Mouse (Mus musculus) midbrain, embryonic 14.5 days (tissue): ENCODE measurements at regions not wholly inside any gene's neighbourhood (a gene's known extent, or its start where the extent isn't known, plus 50 kb on each side); places are given as distances from the start of the nearest gene placed in this dataset.

ENCODE experiments used
- ATAC-seq: fragments of 200-750 bp; cut with Nextera tagmentation; 2 replicates; pipeline ENCODE4 v1.8.0; 2017; ENCODE audit warnings: moderate number of reproducible peaks, moderate library complexity; ENCODE audit not compliant: low FRiP score, low TSS enrichment
- DNase-seq: peaks from one replicate; pipeline ENCODE4 v3.0.0-alpha.2; 2015
- H3K27ac ChIP-seq: fragments of 300-500 bp; sonication (generic); replicated peaks from 2 replicates; pipeline ENCODE4 v1.5.1; 2014; ENCODE audit warnings: mild to moderate bottlenecking, low read depth, low read length, moderate library complexity
- H3K27me3 ChIP-seq: fragments of 300-500 bp; sonication (generic); 2 replicates; pipeline ENCODE4 v1.6.1; 2014; ENCODE audit warnings: low read length, control low read depth, mixed read lengths; ENCODE audit not compliant: control insufficient read depth, insufficient read depth
- H3K36me3 ChIP-seq: fragments of 300-500 bp; sonication (generic); 2 replicates; pipeline ENCODE4 v1.6.1; 2014; ENCODE audit warnings: low read length, control low read depth; ENCODE audit not compliant: control insufficient read depth, insufficient read depth
- H3K4me1 ChIP-seq: fragments of 300-500 bp; sonication (generic); 2 replicates; pipeline ENCODE4 v1.6.1; 2014; ENCODE audit warnings: mild to moderate bottlenecking, antibody characterized with exemption, low read length, control low read depth; ENCODE audit not compliant: control insufficient read depth, insufficient read depth
- H3K4me2 ChIP-seq: fragments of 300-500 bp; sonication (generic); 2 replicates; pipeline ENCODE4 v1.6.1; 2014; ENCODE audit warnings: mild to moderate bottlenecking, low read length, moderate library complexity
- H3K4me3 ChIP-seq: fragments of 300-500 bp; sonication (generic); replicated peaks from 2 replicates; pipeline ENCODE4 v1.5.1; 2014; ENCODE audit warnings: low read depth, low read length
- H3K9ac ChIP-seq: fragments of 300-500 bp; sonication (generic); replicated peaks from 2 replicates; pipeline ENCODE4 v1.6.1; 2014; ENCODE audit warnings: mild to moderate bottlenecking, low read length, moderate library complexity
- H3K9me3 ChIP-seq: fragments of 300-500 bp; sonication (generic); 2 replicates; pipeline ENCODE4 v1.6.1; 2016; ENCODE audit warnings: low read length, control low read depth, mixed read lengths; ENCODE audit not compliant: control insufficient read depth
- WGBS: fragments of 180-500 bp; shearing (Covaris S2); extraction: QIAGEN DNeasy Blood & Tissue Kit; methylation state at CpG from one replicate; pipeline ENCODE4 v1.1.7; 2014; 5-methylcytosine and 5-hydroxymethylcytosine counted together

- DNase-seq, result no peak
- Histone ChIP-seq H3K27ac (no peak overlapping the region), H3K9me3 (0 out of 2 replicates have a peak, but pooled peaks cover 4% of the 10 kb centered on the region), H3K36me3 (no peaks in the 10 kb centered on the region), H3K4me2 (no peak overlapping the region), H3K4me3 (no peak overlapping the region), H3K9ac (no peak overlapping the region), H3K4me1 (no peaks in the 10 kb centered on the region), H3K27me3 (no peaks in the 10 kb centered on the region)
- ATAC-seq, result no peak
- WGBS, result 98% methylated on average over 2 of the region's 2 CpGs
These were observed 91.9 kb upstream of the Klf13 start for GRCm38 (mm10) chr7:64030650-64031049.

- H3K9ac ChIP-seq, result no peak overlapping the region
- H3K9me3 ChIP-seq, result 0 out of 2 replicates have a peak, but pooled peaks cover 4% of the 10 kb centered on the region
- DNase-seq (no peak), ATAC-seq (no peak)
- no peak overlapping the region for H3K4me3 ChIP-seq
- H3K27ac ChIP-seq, result no peak overlapping the region
- no peaks in the 10 kb centered on the region for H3K36me3 ChIP-seq
- H3K4me2 ChIP-seq, result no peak overlapping the region
- H3K27me3 ChIP-seq, result no peaks in the 10 kb centered on the region
- no peaks in the 10 kb centered on the region for H3K4me1 ChIP-seq
- 86% methylated on average over 7 of the region's 7 CpGs for WGBS
These were observed 88.4 kb upstream of the Klf13 start for GRCm38 (mm10) chr7:64027100-64027499.

DNA sequence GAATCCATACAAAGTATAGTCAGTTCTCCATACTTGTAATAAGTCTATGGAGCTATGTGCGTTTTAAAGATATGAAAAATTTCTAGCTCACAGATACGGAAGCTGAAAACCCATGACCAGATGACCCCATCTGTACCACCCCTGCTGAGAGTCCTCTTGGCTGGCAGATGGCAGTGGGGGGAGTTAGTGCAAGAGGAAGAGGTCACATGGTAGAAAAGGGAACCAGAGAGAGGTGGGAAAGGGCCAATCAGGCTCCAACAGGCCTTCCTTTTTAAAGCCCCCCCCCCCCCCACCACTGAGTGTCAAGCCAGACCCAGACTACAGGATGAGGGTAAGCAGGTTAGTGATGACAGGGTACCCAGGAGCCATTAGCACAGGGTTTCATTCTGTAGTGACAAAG lies 86.4 kb upstream of the Klf13 start:
- no peaks in the 10 kb centered on the region for H3K27me3 ChIP-seq
- no peak overlapping the region for H3K27ac ChIP-seq
- H3K4me3 ChIP-seq, result no peak overlapping the region
- H3K9ac ChIP-seq, result no peak overlapping the region
- DNase-seq, result no peak
- WGBS, result 77% methylated on average over 2 of the region's 2 CpGs
- H3K36me3 ChIP-seq, result no peaks in the 10 kb centered on the region
- no peak overlapping the region for H3K4me2 ChIP-seq
- H3K9me3 ChIP-seq, result 0 out of 2 replicates have a peak, but pooled peaks cover 4% of the 10 kb centered on the region
- no peak for ATAC-seq
- 0 out of 2 replicates have a peak, but pooled peaks cover 4% of the 10 kb centered on the region for H3K4me1 ChIP-seq

- WGBS, result 62% methylated on average over 4 of the region's 4 CpGs
- Histone ChIP-seq H3K4me2 (no peak overlapping the region), H3K9me3 (0 out of 2 replicates have a peak, but pooled peaks cover 4% of the 10 kb centered on the region), H3K4me1 (0 out of 2 replicates have a peak, but pooled peaks cover 4% of the 10 kb centered on the region), H3K27me3 (no peaks in the 10 kb centered on the region), H3K36me3 (no peaks in the 10 kb centered on the region), H3K9ac (no peak overlapping the region), H3K4me3 (no peak overlapping the region), H3K27ac (no peak overlapping the region)
- no peak for ATAC-seq
- DNase-seq, result no peak
These were observed 85.5 kb upstream of the Klf13 start for GRCm38 (mm10) chr7:64024253-64024652.

DNA sequence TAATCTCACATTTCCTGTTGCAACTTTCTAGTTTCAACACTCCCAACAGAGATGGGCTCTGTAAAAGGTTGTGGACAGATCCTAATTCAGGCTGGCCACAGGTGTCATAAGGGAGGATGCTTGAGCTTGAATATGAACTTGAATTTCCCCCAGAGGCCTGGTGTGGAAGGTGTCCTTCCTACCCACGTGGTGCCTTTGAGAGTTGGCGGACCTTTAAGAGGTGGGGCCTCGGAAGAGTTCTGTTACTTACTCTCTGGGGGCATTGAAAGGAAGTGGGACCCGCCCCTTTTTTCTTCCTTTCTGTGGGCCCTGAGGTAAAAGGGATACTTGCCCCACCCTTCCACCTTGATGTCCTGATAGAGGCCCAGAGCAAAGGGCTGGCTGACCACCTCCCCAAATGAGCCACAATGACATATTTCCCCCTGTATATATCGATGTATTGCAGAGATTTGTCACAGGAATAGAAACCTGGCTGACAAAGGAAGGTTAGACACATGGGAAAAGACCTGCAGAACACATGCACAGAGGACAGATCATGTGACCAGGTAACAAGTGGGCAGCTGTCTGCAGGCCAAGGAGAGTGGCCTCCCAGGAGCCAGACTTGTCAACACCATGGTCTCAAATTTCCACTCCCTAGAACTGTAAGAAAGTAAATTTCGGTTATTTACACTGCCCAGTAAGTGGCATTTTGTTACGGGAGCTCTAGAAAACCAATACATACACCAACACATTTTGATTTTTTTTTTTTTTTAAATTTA lies 84.2 kb upstream of the Klf13 start:
- Histone ChIP-seq H3K27ac (no peak overlapping the region), H3K4me3 (no peak overlapping the region), H3K4me2 (no peak overlapping the region), H3K36me3 (no peaks in the 10 kb centered on the region), H3K9me3 (no peaks in the 10 kb centered on the region), H3K27me3 (no peaks in the 10 kb centered on the region), H3K4me1 (0 out of 2 replicates have a peak, but pooled peaks cover 4% of the 10 kb centered on the region), H3K9ac (no peak overlapping the region)
- 69% methylated on average over 7 of the region's 7 CpGs for WGBS
- DNase-seq, result no peak
- ATAC-seq, result no peak

DNA sequence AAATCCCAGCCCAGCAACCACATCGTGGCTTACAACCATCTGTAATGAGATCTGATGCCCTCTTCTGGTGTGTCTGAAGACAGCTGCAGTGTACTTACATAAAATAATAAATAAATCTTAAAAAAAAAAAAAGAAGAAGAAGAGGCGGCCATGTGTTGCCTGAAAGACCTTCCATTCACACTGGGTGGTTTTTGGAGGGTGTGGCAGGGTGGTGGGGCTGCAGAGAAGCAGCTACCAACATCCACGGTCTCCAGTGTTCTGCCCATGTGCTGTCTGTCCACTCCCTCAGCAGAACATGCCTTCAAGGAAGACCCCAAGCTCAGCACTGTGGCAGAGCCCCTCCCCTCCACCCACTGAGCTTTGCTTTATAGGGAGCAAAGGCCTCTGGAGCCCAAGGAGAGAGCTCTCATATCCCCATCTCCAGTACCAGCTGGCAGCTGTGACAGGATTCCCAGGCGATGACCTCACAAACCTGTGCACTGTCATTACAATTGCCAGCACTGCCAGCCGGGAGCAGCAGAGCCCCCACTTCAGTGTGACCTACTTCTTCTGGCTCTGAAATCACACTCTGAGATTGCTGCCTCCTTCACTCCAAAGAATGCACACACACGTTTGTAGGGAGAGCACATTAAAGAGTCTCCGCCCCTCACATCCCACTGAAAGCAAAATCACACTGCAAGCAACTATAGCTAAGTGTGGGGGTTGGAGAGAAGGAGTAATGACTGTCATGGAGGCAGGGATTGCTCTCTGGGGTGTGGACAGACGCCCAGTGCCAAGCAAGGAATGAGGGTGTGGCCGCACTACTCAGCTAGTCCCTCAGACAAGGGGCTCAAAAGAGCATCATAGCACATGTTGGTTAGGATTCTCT lies 82.8 kb upstream of the Klf13 start:
- WGBS, result 70% methylated on average over 9 of the region's 9 CpGs
- no peak overlapping the region for H3K4me2 ChIP-seq
- no peak overlapping the region for H3K4me3 ChIP-seq
- no peaks in the 10 kb centered on the region for H3K27me3 ChIP-seq
- no peak overlapping the region for H3K9ac ChIP-seq
- peak; percentile 21 for DNase-seq
- ATAC-seq, result no peak
- H3K27ac ChIP-seq, result no peak overlapping the region
- H3K9me3 ChIP-seq, result no peaks in the 10 kb centered on the region
- H3K36me3 ChIP-seq, result no peaks in the 10 kb centered on the region
- H3K4me1 ChIP-seq, result 0 out of 2 replicates have a peak, but pooled peaks cover 4% of the 10 kb centered on the region

- no peak overlapping the region for H3K4me2 ChIP-seq
These were observed 79.4 kb upstream of the Klf13 start for GRCm38 (mm10) chr7:64018107-64018506.

GRCm38 (mm10) chr7:64016874-64017273 lies 78.2 kb upstream of the Klf13 start:
- Histone ChIP-seq H3K4me3 (no peak overlapping the region), H3K4me2 (no peak overlapping the region), H3K9me3 (no peaks in the 10 kb centered on the region), H3K36me3 (no peaks in the 10 kb centered on the region), H3K9ac (no peak overlapping the region), H3K27me3 (no peaks in the 10 kb centered on the region), H3K4me1 (0 out of 2 replicates have a peak, but pooled peaks cover 4% of the 10 kb centered on the region), H3K27ac (no peak overlapping the region)
- no peak for DNase-seq
- ATAC-seq, result no peak
- 81% methylated on average over 3 of the region's 3 CpGs for WGBS

More at GRCm38 (mm10) chr7:64018107-64018506, 79.4 kb upstream of the Klf13 start:
- H3K4me1 ChIP-seq, result 0 out of 2 replicates have a peak, but pooled peaks cover 4% of the 10 kb centered on the region
- H3K27me3 ChIP-seq, result no peaks in the 10 kb centered on the region
- H3K27ac ChIP-seq, result no peak overlapping the region
- WGBS, result 55% methylated on average over 3 of the region's 3 CpGs
- H3K9me3 ChIP-seq, result no peaks in the 10 kb centered on the region
- H3K9ac ChIP-seq, result no peak overlapping the region
- no peaks in the 10 kb centered on the region for H3K36me3 ChIP-seq
- ATAC-seq, result no peak
- no peak for DNase-seq
- H3K4me3 ChIP-seq, result no peak overlapping the region
